Mouse (Mus musculus): ENCODE data around the gene Fam19a1.

Fam19a1 gene

GRCm38 (mm10) chr6:96441971-96442370 lies 329.0 kb downstream of the Fam19a1 start:
- no peak for DNase-seq

- no peak for DNase-seq
Observed at GRCm38 (mm10) chr6:96447466-96447865, 334.5 kb downstream of the Fam19a1 start.

DNA sequence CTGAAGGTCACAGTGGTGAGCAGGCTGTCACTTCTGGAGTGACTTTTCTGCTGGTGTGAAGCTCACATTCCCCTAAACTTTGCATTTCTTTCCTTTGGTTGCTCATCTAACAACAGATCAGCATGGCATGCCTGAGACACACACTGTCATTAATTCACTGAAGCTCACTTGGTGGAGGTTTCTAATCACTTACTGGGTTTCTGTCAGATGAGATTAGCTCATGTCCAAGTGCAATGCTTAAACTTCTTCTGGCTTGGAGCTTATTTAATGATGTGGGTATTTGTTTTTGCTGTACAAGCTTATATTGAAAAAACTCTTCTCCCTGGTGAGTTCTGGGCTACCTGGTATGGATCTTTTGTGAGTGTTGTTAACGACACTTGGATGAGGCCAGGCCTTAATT lies 343.3 kb downstream of the Fam19a1 start:
- DNase-seq = no peak

DNA sequence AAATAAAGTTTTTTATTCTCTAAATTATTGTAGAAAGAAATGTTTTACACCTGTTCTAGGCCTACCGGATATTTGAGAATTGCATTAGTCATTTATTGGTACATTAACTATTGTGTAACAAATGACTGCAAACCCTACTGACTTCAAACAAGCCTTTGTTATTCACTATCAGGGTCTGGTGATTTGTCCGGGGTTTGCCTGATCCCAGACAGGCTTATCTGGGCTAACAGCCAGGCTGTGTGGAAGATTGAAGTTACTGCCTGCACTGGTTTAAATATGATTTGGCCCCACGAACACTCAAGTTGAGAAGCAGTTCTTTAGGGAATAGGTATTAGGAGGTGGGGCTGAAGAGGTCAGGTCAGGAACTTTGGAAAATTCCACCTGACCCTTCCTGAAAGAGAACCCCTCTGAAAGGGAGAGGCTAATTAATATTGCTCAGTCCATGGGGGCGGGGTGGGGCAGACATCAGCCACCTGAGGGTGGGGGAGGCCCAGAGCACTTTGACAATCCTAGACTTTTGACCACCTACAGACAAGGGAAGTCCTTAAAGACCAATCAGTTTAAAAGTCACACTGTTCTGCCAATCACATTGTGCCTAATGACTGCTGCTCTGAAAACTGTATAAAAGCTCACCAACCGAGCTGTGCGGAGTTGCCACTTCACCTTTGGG lies 344.8 kb downstream of the Fam19a1 start:
- no peak for DNase-seq

DNA sequence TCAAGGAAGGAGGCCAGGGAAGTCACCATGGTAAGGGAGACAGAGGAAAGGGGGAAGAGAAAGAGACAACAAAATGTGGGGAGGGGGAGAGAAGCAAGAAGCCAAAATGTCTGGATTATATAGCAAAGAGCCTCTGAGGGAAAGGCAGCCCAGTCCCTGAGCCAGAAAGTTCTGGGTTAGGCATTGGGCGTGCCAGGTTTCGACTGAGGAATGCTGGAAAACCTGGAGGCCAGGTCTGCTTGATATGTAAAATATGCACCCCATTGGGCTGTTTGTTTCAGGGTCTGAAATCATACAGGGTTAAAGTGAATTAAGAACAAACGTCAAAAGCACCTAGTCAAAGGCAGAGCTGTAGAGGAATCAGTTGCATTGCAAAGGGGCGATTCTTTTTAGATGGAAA lies 346.1 kb downstream of the Fam19a1 start:
- DNase-seq = no peak

DNA sequence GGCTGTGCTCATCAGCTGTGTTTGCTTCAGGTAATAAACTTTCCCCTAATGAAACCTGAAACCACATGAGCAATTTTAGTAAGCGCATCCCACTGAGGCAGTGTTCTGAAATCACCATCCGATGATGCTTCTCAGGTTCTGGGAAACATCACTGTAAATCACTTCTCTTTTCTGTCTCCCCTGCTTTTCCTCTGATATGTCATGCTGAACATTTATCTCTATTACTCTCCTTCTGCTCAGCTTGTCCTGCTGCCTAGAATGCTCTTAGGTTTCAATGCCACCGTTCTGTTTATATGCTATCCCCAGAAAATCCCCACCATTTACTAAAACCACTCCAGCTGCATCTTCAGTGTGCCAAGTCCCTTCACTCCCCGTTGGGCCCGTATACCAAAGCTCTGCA lies 386.5 kb downstream of the Fam19a1 start:
- no peak for DNase-seq

- DNase-seq = no peak
Observed at GRCm38 (mm10) chr6:96541600-96541999, 428.6 kb downstream of the Fam19a1 start.

DNA sequence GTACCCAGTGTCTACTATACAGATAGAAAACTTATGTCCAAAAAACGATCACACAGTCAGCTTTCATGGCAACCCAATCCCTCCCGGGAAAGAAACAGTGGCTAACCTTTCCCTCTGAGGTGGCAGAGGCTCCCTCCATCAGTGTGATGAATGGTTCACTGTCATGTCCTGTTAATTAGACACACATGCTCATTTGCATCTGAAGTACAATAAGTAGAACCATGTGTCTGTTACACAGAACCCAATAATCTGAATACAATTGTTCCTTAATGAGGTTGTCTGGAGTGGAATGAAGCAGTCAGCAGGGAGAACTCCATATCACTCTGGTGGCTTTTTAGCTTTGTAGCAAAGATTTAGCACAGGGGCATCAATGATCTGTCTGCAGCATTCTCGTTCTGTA lies 431.9 kb downstream of the Fam19a1 start:
- DNase-seq = no peak

DNA sequence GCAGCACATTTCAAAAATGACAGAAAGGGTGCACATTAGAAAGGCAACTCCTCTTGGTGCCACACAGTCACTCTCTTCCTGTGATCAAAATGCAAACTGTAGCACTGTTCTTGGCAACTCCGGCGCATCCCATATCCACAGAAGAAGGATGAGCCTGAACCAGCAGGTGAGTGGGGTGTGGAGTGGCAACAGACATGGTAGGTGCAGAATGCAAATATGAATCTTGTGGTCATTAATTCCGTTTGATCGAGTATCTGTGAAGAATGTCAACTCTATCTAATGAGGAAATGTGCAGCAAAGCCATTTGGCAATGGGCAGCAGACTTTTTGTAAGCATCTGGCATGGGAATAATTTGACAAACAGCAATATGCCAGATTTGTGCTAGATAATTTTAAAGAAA lies 437.5 kb downstream of the Fam19a1 start:
- DNase-seq = no peak

DNA sequence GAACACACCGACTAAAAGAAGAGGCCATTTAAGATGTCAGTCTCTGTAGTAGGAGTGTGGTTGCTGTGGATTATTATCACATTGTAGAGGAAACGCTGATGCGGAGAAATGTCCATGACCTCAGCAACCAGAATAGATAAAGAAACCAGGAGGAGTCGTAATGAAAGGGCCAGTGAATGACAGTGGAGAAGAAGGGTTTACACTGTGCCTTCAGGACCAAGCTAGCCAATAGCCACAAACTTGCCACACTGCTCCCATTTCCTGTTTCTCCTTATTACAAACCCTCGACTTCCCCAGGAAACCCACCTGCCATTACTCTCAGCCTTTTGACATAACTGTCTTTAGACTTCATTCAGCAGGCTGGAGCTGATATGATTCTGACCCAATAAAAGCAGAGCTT lies 465.7 kb downstream of the Fam19a1 start:
- DNase-seq = no peak

DNA sequence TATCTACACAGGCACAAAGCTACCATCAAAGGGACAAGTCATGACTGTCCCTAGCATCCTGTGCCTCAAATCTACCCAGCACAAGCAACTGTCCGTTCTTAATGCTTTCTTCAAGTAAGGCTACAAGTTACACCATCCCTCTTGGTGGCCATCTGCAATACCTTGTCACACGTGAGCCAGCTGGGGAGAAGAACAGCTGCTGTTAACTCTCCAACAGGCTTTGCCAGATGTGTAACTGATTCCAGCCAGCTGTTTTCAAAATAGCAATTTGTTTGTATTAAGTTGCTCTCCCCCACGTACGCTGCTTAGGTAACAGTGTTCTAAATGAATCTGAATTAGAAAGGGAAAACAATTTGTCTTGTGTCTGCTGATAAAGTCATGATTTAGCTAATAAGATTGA lies 467.8 kb downstream of the Fam19a1 start:
- DNase-seq = peak; percentile 55

- peak; percentile 6 for DNase-seq
Observed at GRCm38 (mm10) chr6:96581187-96581586, 468.2 kb downstream of the Fam19a1 start.

DNA sequence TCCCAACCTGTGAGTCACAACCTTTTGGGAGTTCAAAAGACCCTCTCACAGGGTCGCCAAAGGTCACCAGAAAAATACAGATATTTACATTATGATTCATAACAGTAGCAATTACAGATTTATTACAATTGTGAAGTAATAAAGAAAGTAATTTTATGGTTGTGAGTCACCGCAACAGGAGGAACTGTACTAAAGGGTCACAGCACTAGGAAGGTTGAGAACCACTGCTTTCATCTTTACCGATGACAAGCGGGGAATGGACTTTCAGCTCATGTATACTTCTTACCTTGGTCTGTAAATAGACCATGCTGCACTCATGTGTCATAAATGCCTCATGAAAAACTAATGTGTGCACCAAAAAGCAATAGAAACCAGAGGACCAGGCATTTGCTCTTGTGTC lies 474.5 kb downstream of the Fam19a1 start:
- DNase-seq = no peak

GRCm38 (mm10) chr6:96593031-96593430 lies 480.1 kb downstream of the Fam19a1 start:
- DNase-seq = no peak

DNA sequence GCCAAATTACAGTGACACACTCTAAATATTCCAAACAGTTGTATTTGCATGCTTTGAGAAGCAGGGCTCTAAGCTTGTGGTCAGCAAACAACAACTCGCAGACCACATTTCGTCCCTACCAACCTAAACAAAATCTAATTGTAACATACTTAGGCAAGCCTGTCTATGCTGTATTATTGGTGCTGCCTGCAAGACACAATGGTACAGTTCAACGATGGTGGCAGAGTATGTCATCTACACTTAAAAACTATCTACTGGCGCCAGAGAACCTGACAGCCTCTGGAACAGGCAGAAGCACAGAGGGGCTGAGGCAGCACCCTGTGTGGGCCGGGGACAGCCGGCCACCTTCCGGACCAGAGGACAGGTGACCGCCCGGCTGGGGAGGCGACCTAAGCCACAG lies 482.2 kb downstream of the Fam19a1 start:
- DNase-seq = no peak

DNA sequence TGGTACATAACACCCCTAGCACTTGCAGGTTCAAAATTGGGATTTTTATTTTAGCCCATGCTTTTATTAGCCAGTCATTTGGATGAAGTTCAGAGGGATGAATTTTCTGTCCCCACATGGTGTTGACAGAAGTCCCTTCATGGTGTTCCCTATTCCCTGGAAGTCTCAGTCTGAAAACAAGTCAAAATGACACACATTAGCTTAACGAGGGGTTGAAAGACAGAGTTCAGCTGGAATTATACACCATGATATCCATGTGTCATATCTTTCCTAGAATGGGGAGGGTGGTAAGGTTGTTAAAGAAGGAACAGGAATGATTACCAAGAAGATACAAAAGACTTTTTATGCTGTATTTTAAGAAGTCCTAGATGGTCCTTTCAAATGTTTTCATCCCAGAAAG lies 511.2 kb downstream of the Fam19a1 start:
- peak; percentile 35 for DNase-seq

- no peak for DNase-seq
Observed at GRCm38 (mm10) chr6:96631518-96631917, 518.6 kb downstream of the Fam19a1 start.

DNA sequence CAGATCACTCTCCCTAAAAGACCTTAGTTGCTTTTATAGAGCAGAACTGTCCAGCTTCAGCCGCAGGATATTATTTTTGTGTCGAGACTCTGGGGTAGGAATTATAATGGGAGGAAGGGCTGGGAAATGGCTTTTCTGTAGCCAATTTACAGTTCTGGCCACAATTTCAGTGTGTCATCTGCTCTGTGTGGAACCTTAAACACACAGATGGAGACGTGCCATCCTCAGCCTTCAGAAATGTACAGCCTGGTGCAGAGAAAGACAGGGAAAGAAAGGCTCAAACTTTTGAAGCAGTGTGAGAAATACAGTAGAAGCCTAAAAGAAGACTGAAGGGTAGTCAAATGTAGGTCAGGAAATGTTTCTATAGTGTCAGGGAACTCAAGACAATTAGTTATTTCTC lies 519.3 kb downstream of the Fam19a1 start:
- no peak for DNase-seq

DNA sequence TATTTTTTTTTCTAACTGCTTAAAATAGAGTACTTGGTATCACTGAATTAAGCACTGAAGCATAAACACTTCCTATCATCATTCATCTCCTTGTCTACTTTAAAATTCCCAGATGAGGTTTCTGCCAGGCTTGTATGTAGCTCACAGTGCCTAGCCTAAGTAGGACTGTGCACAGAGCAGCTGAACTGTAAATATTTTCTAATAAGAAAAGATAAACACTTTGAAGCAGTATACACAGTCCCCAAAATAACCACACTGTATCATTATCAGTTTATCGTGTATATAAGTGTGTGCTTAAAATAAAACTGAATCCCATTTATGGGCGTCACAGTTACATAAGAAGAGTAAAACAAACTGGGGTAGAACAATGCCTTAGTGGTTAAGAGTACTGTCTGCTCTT lies 522.7 kb downstream of the Fam19a1 start:
- peak; percentile 5 for DNase-seq

DNA sequence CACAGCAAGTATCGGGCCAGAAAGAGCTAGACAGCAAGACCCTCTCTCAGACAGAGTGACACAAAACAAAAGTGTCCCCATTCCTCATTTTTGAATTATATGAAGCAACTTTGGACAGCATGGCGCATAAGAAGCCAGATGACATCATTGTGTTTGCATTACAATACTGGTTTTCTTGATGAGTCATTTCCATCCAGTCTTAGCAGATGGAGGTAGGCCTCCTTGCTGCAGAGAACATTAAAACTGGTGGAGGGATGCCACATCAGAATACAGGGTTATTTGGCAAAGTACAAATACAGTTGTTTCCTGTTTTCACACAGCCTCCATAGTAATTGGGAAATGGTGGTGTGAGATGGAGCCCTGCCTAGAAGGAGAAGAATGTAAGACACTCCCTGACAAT lies 535.8 kb downstream of the Fam19a1 start:
- peak; percentile 18 for DNase-seq

DNA sequence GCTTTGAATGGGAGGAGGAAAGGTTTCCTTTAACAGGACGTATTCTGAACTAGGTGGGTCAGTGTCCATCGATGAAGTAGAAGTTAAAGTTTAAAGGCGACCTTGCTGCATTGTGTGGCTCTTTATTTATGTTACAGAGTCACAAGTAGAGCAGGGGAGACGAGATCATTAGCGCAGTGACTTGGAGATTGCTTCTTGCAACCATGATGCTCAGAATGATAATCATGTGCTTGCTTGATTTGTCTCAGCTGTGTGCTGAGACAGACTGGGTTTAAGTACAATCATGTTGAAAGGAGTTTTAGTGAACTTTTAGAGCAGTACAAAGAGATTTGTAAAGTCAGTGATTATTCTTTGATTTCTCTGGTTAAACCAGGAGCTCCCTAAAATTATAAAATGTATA lies 536.3 kb downstream of the Fam19a1 start:
- DNase-seq = peak; percentile 13

DNA sequence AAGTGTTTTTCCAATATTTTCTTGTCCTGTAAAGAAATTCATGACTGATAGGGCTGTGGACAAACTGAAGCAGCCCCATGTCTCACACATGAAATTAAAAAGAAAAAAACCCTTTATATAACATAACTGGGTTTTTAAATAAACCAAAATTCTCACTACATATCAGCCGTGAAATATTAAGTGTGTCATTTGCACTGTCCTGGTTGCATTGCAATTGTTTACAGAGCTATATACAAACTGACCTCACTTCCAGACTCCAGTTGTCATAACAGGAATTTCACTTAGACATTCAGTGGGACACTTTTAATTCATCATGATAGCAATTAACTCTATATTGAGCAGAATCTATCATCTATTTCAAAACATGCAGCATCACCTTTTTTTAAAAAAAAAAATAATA lies 553.4 kb downstream of the Fam19a1 start:
- no peak for DNase-seq

DNA sequence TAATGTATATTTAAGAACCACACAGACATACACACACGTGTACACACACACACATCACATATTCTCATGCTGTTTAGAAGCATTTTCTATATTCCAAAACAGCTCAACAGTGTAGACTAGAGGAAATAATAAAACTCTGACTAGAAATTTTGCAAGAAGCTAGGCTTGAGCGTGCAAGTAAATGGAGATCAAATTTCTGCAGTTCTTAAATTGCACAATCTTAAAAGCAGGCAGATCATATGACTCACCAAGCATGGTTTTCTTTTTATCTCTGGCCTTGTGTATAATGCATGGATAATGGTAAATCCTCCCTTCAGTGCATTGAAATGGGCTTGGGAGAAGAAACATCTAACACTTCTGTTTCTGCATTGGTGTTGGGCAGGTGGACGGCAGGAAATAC lies 564.9 kb downstream of the Fam19a1 start:
- DNase-seq = no peak
